Mouse (Mus musculus) kidney, adult 2 months (tissue): ENCODE data around the gene Antxrl. TPM values are rescaled to one million over a fixed set of nuclear protein-coding genes. Genes with fewer than 3 reads are reported as not detected.

ENCODE experiments used
- DNase-seq: peaks from one replicate; pipeline ENCODE4 v3.0.0; 2021
- H3K27ac ChIP-seq: fragments of 200-500 bp; 2 replicates; pipeline ENCODE4 v1.5.1; 2012; ENCODE audit warnings: low read depth, low read length, control low read depth, inconsistent platforms; ENCODE audit not compliant: insufficient read depth
- H3K27me3 ChIP-seq: fragments of 200-500 bp; replicated peaks from 2 replicates; pipeline ENCODE4 v1.6.1; 2012; ENCODE audit warnings: mild to moderate bottlenecking, moderate library complexity, low read length, inconsistent platforms; ENCODE audit not compliant: control insufficient read depth, insufficient read depth
- H3K36me3 ChIP-seq: fragments of 200-500 bp; 2 replicates; pipeline ENCODE4 v1.6.1; 2012; ENCODE audit warnings: mild to moderate bottlenecking, moderate library complexity, low read length, inconsistent platforms; ENCODE audit not compliant: control insufficient read depth, insufficient read depth
- H3K4me1 ChIP-seq: fragments of 200-500 bp; 2 replicates; pipeline ENCODE4 v1.6.1; 2011; ENCODE audit warnings: low read length; ENCODE audit not compliant: control insufficient read depth, insufficient read depth
- H3K4me3 ChIP-seq: fragments of 200-500 bp; 2 replicates; pipeline ENCODE4 v1.5.1; 2011; ENCODE audit warnings: mild to moderate bottlenecking, low read depth, low read length, control low read depth; ENCODE audit not compliant: insufficient read depth
- CTCF ChIP-seq: fragments of 200-500 bp; conservative IDR thresholded peaks from 2 replicates; pipeline ENCODE4 v1.5.1; 2011; ENCODE audit warnings: low read depth, mild to moderate bottlenecking, control low read depth, low read length, moderate library complexity, mixed read lengths; ENCODE audit not compliant: insufficient read depth, insufficient read length
- POLR2A ChIP-seq: fragments of 200-500 bp; IDR thresholded peaks from one replicate; pipeline ENCODE4 v1.6.1; 2011; ENCODE audit warnings: low read depth, low read length, control low read depth
- WGBS: fragments of 180-500 bp; shearing (Covaris S2); methylation state at CpG from one replicate; pipeline ENCODE4 v1.1.7; 2018; 5-methylcytosine and 5-hydroxymethylcytosine counted together
- polyA plus RNA-seq: library from polyadenylated mRNA; depleted of rRNA; stranded (reverse); fragments of >200 nt; gene quantifications from 2 replicates; pipeline ENCODE4 v1.2.3, GENCODE M21; 2012; rRNA removed

The Antxrl gene
- 0.10 TPM in 1 of 2 replicates, not detected in the other for polyA plus RNA-seq

- Histone ChIP-seq H3K4me1 (no peaks in the 10 kb centered on the region), H3K4me3 (no peak within 1 kb of the TSS), H3K27ac (no peak within 1 kb of the TSS), H3K27me3 (no peaks in the 10 kb centered on the region), H3K36me3 (no peaks in the 10 kb centered on the region)
- no peak for TF ChIP-seq CTCF
- no peak for DNase-seq
- 74% methylated on average over 6 of the region's 6 CpGs for WGBS
Observed at GRCm38 (mm10) chr14:34052516-34052915, at the start of gene Antxrl. Gene Antxrl, plus strand, starts transcription at chr14:34052707.

GRCm38 (mm10) chr14:34015063-34015462, 37.4 kb upstream of the Antxrl start, which contains the start of gene Gm30083:
Gene Gm30083, minus strand, starts transcription at chr14:34015182.
- Histone ChIP-seq H3K4me1 (no peaks in the 10 kb centered on the region), H3K36me3 (no peaks in the 10 kb centered on the region), H3K27me3 (no peaks in the 10 kb centered on the region), H3K27ac (no peak within 1 kb of the TSS), H3K4me3 (no peak within 1 kb of the TSS)
- no peak for DNase-seq
- TF ChIP-seq POLR2A: no peak
- no peak for TF ChIP-seq CTCF
- 90% methylated on average over 3 of the region's 3 CpGs for WGBS

- no peak for TF ChIP-seq POLR2A
- no peak for TF ChIP-seq CTCF
- Histone ChIP-seq H3K36me3 (no peaks in the 10 kb centered on the region), H3K4me1 (no peaks in the 10 kb centered on the region), H3K27me3 (no peaks in the 10 kb centered on the region), H3K27ac (no peak within 1 kb of the TSS), H3K4me3 (no peak within 1 kb of the TSS)
- whole genome bisulfite sequencing: 93% methylated on average over 4 of the region's 4 CpGs
- no peak for DNase-seq
Observed at GRCm38 (mm10) chr14:34016381-34016780, 36.1 kb upstream of the Antxrl start, which contains the start of gene Gm5460. Gene Gm5460, plus strand, starts transcription at chr14:34016758.

GRCm38 (mm10) chr14:34016938-34017337, 35.6 kb upstream of the Antxrl start:
- Histone ChIP-seq H3K27me3 (no peaks in the 10 kb centered on the region), H3K27ac (no peak overlapping the region), H3K4me1 (no peaks in the 10 kb centered on the region), H3K36me3 (no peaks in the 10 kb centered on the region), H3K4me3 (no peak overlapping the region)
- TF ChIP-seq POLR2A: no peak
- no peak for TF ChIP-seq CTCF
- WGBS: 91% methylated on average over 2 of the region's 2 CpGs
- DNase-seq: no peak

GRCm38 (mm10) chr14:34026710-34027109, 25.8 kb upstream of the Antxrl start:
- WGBS: 60% methylated on average over 2 of the region's 2 CpGs
- no peak for DNase-seq
- no peak for TF ChIP-seq POLR2A
- no peak for TF ChIP-seq CTCF

GRCm38 (mm10) chr14:34033841-34034610, 18.5 kb upstream of the Antxrl start:
- no peaks in the 10 kb centered on the region for H3K4me1 ChIP-seq
- no peak overlapping the region for H3K4me3 ChIP-seq
- no peaks in the 10 kb centered on the region for H3K36me3 ChIP-seq
- no peaks in the 10 kb centered on the region for H3K27me3 ChIP-seq
- TF ChIP-seq POLR2A: no peak
- no peak for TF ChIP-seq CTCF
- no peak for DNase-seq
- 89% methylated on average over 8 of the region's 8 CpGs for WGBS
- no peak overlapping the region for H3K27ac ChIP-seq

More at GRCm38 (mm10) chr14:34026710-34027109, 25.8 kb upstream of the Antxrl start:
- Histone ChIP-seq H3K27ac (no peak overlapping the region), H3K4me3 (no peak overlapping the region), H3K27me3 (no peaks in the 10 kb centered on the region), H3K36me3 (no peaks in the 10 kb centered on the region), H3K4me1 (no peaks in the 10 kb centered on the region)

GRCm38 (mm10) chr14:34041241-34041640, 11.3 kb upstream of the Antxrl start:
- H3K36me3 ChIP-seq: no peaks in the 10 kb centered on the region
- no peak overlapping the region for H3K4me3 ChIP-seq
- WGBS: 86% methylated on average over 4 of the region's 4 CpGs
- DNase-seq: no peak
- no peak for TF ChIP-seq POLR2A
- TF ChIP-seq CTCF: no peak
- no peak overlapping the region for H3K27ac ChIP-seq
- no peaks in the 10 kb centered on the region for H3K27me3 ChIP-seq
- H3K4me1 ChIP-seq: no peaks in the 10 kb centered on the region

GRCm38 (mm10) chr14:34043341-34043740, 9.2 kb upstream of the Antxrl start:
- no peaks in the 10 kb centered on the region for H3K4me1 ChIP-seq
- no peak for TF ChIP-seq CTCF
- TF ChIP-seq POLR2A: no peak
- H3K4me3 ChIP-seq: no peak overlapping the region
- H3K27me3 ChIP-seq: no peaks in the 10 kb centered on the region
- no peaks in the 10 kb centered on the region for H3K36me3 ChIP-seq
- no peak for DNase-seq
- 73% methylated on average over 3 of the region's 3 CpGs for WGBS
- no peak overlapping the region for H3K27ac ChIP-seq
